Mouse (Mus musculus) ES-Bruce4 (cell line): Measurements from ENCODE around the gene Gli2.

Experiments used
- CTCF ChIP-seq: IDR thresholded peaks from one replicate; pipeline ENCODE4 v1.8.1; 2011; ENCODE audit warnings: low read depth, low read length
- EP300 ChIP-seq: IDR thresholded peaks from 2 replicates; pipeline ENCODE4 v1.6.1; 2011; ENCODE audit warnings: low read depth, low read length; ENCODE audit not compliant: insufficient read depth
- POLR2A ChIP-seq: IDR thresholded peaks from one replicate; pipeline ENCODE4 v1.8.1; 2011; ENCODE audit warnings: low read length; ENCODE audit not compliant: insufficient read depth

DNA sequence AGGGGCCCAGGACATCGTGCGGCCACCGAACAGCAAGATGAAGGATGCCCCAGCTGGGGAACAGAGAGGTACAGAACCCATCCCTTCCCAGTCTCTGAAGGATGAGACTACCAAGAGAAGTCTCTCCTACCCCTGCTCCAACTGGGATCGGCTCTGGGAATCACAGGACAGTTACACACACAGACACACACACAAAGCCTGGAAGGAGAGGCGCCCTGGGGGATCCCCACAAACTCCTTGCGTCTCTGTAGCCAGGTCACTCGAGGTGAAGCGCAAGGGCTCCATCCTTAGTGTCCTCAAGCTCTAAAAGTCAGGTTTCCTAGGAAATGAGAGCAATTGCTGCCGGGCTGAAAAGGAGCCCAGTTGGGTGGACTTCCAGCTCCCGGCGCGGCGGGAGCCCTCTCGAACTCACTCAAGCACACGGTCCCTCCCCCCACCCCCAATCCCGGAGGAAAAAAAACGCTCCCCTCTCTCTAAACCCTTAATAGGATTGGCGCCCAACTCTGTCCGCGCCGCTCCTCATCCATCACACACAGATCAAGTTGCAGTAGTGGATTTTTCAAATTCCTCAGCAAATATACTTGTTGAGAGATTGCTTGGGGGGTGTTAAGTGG lies 1.4 kb downstream of the Gli2 start:
- TF ChIP-seq CTCF (no peak), POLR2A (no peak), EP300 (no peak)
